Mouse (Mus musculus) induced T-regulatory cell, adult 2 months (primary cell): ENCODE data around the gene Rffl.

Experiments
- DNase-seq: peaks from one replicate; pipeline ENCODE4 v3.0.0-alpha.2; 2012; ENCODE audit warnings: low read depth

Gene Rffl

GRCm38 (mm10) chr11:82874924-82875323 is 3.9 kb upstream of the Rffl start:
- DNase-seq = no peak

GRCm38 (mm10) chr11:82870173-82871030 is 608 bp downstream of the Rffl start:
- DNase-seq = peak; percentile 80

- no peak for DNase-seq
Measured at GRCm38 (mm10) chr11:82869506-82870172, 1.4 kb downstream of the Rffl start.

GRCm38 (mm10) chr11:82867956-82868355 is 3.1 kb downstream of the Rffl start:
- DNase-seq = no peak

- DNase-seq = no peak
Measured at GRCm38 (mm10) chr11:82866850-82867564, 4.0 kb downstream of the Rffl start.

- DNase-seq = no peak
Measured at GRCm38 (mm10) chr11:82865957-82866356, 5.1 kb downstream of the Rffl start.

- DNase-seq = no peak
Measured at GRCm38 (mm10) chr11:82863488-82863931, 7.5 kb downstream of the Rffl start.

- DNase-seq = no peak
Measured at GRCm38 (mm10) chr11:82863059-82863458, 8.0 kb downstream of the Rffl start.

GRCm38 (mm10) chr11:82862638-82863037 is 8.4 kb downstream of the Rffl start:
- DNase-seq = no peak

- no peak for DNase-seq
Measured at GRCm38 (mm10) chr11:82861558-82861957, 9.5 kb downstream of the Rffl start.

GRCm38 (mm10) chr11:82860759-82861158 is 10.3 kb downstream of the Rffl start:
- DNase-seq = no peak

GRCm38 (mm10) chr11:82857307-82857848 is 13.6 kb downstream of the Rffl start:
- DNase-seq = no peak

GRCm38 (mm10) chr11:82856032-82856431 is 15.0 kb downstream of the Rffl start:
- DNase-seq = no peak

GRCm38 (mm10) chr11:82855327-82855973 is 15.6 kb downstream of the Rffl start:
- DNase-seq = no peak

GRCm38 (mm10) chr11:82854111-82854510 is 16.9 kb downstream of the Rffl start:
- no peak for DNase-seq

GRCm38 (mm10) chr11:82852958-82853357 is 18.1 kb downstream of the Rffl start:
- DNase-seq = no peak

GRCm38 (mm10) chr11:82852540-82852939 is 18.5 kb downstream of the Rffl start:
- DNase-seq = no peak

- DNase-seq = no peak
Measured at GRCm38 (mm10) chr11:82852115-82852514, 18.9 kb downstream of the Rffl start.

GRCm38 (mm10) chr11:82850259-82850658 is 20.8 kb downstream of the Rffl start:
- DNase-seq = no peak

GRCm38 (mm10) chr11:82847571-82848000 is 23.4 kb downstream of the Rffl start:
- no peak for DNase-seq

GRCm38 (mm10) chr11:82846938-82847337 is 24.1 kb downstream of the Rffl start:
- DNase-seq = no peak

GRCm38 (mm10) chr11:82846079-82846436 is 25.0 kb downstream of the Rffl start:
- no peak for DNase-seq
